Mouse (Mus musculus) monocyte, adult 2 months (primary cell): ENCODE measurements around the gene Rad51b.

ENCODE experiments used
- DNase-seq, 2 experiments: peaks; one replicate each; pipeline ENCODE4 v3.0.0; 2022; ENCODE audit warnings: low spot score in 2 of 2, low read depth in 1 of 2

Gene Rad51b

DNA sequence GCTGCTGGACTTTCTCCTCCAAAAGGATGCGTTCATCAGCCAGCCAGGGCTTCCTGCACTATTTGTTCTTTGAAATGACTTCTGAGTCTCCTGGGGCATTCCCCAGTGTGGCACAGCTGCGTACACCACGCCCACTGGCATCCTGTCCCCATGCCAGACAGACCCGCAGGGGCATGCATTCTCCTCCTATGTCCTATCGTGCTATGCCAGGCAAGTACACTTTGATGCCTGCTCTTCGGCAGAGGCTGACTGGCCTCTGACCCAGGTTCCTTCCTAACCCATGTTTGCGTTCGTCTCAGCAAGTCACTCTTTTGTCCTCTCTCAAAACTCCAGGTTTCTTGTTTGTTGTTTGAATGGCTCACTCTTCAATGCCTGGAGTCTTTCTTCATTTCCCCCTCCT, 454.7 kb downstream of the Rad51b start:
- no peak for DNase-seq

DNA sequence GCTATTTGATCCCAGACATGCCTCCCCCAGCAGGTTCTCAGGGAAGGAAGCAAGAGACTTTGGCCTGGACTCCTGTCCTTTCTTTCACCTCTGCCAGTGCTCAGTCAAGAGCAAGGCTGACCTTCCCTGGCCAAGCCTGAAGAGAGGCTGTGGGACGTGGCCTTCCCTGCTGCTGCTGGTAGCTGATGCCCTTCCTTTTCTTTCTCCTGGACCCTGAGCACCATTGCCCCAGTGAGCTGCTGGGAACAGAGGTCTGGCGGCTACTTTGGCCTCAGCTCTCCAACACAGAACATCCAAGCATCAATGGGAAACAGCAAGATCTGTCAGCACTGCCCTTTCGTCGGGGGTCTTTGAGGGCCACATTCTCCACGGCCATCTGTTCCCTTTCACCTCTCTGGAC, 455.1 kb downstream of the Rad51b start:
- DNase-seq = no peak

GRCm38 (mm10) chr12:79755617-79756016, 458.5 kb downstream of the Rad51b start:
- no peak for DNase-seq

GRCm38 (mm10) chr12:79756352-79756751, 459.3 kb downstream of the Rad51b start:
- no peak for DNase-seq

- DNase-seq = no peak
These were observed 460.7 kb downstream of the Rad51b start for GRCm38 (mm10) chr12:79757775-79758174.

DNA sequence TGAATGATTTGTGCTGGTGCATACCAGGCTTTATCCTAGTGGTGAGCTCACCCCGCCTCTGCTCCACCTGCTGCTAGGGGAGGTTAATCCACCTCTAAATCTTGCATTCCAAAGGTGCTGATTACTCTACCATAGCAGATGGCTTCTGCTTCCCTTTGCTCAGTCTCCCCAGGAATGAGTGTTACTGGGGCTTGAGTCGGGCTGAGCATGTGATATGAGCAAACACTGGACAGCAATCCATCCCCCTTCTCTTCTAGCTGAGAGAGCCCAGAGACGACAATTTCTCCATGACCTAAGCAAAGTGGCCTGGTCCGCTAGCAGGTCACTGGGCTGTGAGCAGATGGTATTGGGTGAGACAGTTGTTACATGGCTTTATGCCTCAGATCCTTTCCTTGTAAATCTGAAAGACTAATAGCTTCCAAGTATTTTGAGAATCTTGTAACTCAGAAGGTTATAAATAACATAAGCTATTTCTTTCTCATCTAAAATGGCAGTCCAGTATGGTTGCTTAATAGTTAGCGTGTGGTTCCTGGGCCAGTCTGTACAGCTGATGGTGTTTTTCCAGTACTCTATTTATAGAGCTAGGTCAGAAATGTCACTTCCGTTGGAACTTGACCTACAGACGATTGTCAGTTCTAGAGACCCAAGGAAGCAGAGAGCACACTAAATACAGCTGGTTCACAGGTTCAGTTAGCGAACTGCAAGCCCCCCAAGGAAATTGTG, 462.3 kb downstream of the Rad51b start:
- DNase-seq = no peak

DNA sequence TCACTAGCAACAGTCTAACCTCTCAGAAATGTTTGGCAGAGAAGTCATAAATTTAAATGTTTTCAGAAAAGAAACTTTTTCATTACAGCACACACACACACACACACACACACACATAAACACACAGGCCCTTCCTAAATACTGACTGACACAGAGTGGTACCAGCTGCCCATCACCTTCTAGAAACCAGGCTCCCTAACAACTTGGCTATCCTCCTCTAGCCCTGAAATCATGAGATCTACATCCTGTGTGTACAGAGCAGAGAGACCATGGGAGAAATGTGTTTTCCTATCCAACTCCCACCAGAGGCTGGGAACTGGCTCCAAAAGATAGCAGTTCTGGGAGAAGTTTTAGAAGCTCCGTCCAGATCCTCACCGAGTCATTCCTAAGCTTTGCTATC, 464.1 kb downstream of the Rad51b start:
- DNase-seq = no peak

- DNase-seq = no peak
These were observed 465.0 kb downstream of the Rad51b start for GRCm38 (mm10) chr12:79762087-79762486.

DNA sequence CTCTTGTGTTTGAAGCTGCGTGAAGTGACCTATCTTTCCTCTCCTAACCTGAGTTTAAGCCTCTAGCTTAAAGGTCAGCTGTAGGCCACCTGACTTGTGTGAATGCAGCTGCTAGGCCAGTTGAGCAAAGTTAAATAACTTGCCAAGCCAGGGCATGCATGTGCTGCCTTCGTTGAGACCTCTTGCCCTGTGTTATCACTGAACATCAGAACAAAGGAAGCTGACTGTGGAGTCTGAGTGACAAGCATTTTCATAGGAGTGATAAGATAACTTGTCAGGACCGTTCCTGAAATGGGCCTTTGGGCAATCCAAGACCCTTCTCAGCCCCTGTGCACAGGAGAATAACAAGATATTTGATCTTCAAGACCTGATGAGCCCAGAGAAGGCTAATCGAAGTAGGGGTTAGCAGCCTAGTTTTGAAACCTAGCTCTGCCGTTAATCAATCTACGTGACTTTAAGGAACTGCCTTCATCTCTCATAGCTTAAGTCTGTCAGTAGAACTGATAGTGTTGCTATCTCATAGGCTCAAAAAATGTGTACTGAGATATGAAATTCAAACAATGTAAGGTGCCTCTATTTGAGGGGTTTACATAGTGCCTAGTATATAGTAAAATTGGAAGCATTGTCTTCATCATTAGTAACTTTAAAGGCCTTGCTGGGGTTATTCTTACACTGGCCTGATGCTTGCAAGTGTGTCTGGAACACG, 465.6 kb downstream of the Rad51b start:
- no peak for DNase-seq

DNA sequence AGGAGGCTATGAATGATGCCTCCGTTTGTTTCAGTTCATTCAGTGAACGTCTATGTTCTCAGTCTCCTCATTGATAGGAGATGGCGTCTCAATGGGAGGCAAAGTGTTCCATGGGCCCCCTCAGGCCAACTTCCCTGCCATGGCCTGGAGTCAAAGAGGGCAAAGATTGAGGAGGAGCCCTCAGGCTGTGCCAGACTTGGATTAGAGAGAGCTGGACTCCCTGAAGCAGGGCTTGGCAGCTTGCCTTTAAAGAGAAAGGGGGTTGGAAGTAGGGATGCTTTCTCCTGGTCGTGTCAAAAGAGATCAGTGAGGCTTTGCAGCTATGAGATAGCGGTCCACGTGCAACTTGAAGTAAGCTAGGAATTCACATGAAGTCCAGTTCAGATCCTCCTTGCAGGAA, 469.0 kb downstream of the Rad51b start:
- no peak for DNase-seq

- DNase-seq = no peak
These were observed 471.8 kb downstream of the Rad51b start for GRCm38 (mm10) chr12:79768741-79769322.

DNA sequence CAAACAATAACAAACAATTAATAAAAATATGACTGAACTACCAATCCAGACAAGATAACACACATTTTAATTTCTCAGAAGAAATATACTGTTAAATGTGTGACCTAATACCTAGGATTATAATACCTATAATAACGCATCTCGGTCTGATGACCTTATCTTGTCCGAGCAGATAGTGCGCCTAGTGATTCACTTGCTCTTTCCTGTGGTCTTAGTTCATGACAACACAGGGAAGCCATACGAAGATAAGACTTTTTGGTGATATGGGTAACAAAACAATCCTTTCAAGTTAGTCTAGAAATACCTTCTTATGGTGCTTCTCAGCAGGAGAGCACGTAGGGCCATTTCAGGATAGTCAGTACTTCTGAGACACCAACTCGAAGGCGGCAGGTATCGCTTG, 472.7 kb downstream of the Rad51b start:
- no peak for DNase-seq

GRCm38 (mm10) chr12:79771194-79771593, 474.1 kb downstream of the Rad51b start:
- no peak for DNase-seq

- no peak for DNase-seq
These were observed 474.7 kb downstream of the Rad51b start for GRCm38 (mm10) chr12:79771741-79772140.

GRCm38 (mm10) chr12:79773246-79773645, 476.2 kb downstream of the Rad51b start:
- DNase-seq = no peak

DNA sequence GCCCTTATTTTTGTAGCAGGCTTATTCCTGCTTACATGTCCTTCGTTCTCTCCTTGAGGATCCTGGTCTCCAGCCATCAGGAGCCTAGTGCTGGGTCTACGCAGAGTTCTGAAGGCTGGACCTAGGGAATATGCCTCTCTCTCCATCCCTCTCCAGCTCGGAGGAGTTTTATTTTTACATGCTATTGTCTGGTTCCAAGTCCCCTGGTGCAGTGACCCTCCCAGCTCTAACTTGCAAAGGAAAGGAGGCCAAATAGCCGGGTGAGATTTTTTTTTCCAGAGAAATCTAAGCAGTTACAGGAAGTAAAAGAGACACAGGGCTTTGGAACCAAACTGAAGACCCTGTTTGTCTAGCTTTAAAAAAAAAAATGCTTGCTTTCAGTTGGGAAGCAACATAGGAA, 477.5 kb downstream of the Rad51b start:
- no peak for DNase-seq

DNA sequence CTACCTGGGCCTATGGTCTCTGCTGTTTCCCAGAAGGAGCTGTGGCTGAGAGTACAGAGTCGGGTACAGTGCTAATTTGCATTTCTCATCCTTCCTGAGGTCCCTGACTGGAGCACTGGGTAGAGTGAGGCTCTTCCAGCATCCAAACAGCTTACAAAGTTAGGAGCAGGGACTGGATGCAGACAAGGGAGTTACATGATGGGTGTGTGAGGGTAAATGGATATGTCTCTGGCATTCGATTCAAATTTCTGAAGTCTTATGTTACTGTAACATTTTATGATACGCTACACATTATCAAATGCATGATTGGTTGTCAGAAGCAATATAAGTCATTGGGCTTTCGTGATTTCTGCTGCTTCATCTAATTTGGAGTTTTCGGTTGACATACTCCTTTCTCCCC, 479.7 kb downstream of the Rad51b start:
- DNase-seq = no peak

DNA sequence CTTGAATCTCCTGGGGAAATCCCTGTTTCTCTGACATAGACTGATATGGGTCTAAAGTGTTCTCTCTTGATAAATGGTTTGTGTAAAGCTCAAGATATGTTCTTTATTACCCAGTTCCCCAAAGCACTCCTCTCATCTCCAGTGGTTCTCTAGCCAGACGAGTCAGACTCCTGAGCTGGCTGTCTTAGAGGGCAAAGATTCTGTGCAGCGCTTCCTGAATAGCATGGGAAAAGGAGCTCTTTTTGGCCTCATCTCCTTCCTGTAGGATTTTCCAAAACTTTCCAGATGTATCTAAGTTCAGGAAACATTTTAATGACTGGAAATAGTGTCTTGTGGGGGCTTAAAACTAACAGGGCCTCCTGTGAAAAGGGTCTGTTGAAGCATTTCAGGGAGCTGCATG, 483.7 kb downstream of the Rad51b start:
- DNase-seq = no peak

- no peak for DNase-seq
These were observed 484.7 kb downstream of the Rad51b start for GRCm38 (mm10) chr12:79781788-79782187.

DNA sequence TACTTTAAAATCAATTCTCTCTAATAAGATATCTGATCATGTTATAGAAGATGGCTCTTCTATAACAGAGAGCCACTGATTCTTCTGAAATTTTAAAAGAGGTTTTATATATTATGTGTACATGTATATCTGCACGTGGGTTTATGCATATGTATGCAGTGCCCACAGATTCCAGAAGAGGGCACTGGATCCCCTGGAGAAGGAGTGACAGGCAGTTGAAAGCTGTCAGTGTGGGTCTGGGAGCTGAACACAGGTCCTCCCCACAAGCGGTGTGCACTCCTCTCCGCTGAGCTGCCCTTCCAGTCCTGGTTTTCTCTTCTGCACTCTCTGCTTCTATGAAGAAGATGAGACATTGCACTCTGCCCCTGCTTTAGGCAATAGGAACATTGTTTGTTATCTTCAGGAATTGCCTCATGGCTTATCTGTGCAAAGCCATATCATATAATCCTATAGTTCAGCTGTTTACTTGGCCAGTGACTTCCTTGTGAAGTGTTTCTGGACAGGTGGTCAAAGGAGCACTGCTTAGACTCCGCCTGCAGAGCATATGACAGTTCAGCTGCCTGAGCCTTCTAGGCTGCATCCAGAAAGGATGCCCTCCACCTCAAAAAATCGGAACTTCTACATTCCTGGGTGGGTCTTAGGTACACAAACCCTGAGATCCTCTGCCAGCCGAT, 485.5 kb downstream of the Rad51b start:
- no peak for DNase-seq

DNA sequence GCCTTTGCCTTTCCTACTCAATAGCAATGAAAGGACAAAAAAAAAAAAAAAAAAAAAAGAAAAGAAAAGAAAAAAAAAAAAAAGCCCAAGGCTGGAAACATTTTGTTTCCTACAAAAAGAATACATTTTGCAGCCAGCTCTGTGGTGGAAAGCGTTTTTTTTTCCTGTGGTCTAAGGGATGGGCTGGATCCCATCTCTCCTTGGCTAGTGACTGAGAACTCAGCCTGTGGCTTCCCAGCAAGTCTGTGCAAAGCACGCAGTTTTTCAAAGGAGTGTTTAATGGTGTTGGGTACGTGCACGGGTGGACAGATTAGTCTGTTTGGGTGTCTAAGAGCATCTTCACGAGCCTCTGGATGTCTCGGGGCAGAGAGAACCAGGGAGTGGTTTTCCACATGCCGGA, 487.1 kb downstream of the Rad51b start:
- no peak for DNase-seq

DNA sequence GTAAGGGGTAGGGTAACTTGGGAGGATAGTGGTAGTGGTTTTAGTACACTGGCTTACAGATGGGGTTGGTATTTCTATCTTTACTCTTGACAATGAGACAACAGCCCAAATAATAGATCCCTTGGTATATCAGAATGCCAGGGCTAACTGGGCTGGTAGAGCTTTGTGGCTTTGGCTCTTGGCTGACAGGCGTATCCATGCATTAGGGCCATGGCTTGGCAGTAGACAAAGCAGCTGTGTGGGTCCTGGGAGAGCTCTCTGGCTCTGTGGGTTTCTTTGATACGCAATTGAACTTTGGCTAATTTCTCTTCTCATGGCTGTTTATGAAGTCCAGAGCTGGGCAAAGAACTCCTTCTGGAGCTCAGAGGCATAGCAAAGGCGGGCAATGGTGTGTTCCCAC, 488.6 kb downstream of the Rad51b start:
- no peak for DNase-seq
